Mouse (Mus musculus) CH12F3 (cell line): ENCODE results near the gene Vgll4.

ENCODE experiments used
- in situ Hi-C: fragments of 300-500 bp; cut with MboI; formaldehyde crosslinking; loops from 2 replicates; pipeline ENCODE4 v1.14.3; 2020; ENCODE audit warnings: low sequenced_read_pairs

The Vgll4 gene

DNA sequence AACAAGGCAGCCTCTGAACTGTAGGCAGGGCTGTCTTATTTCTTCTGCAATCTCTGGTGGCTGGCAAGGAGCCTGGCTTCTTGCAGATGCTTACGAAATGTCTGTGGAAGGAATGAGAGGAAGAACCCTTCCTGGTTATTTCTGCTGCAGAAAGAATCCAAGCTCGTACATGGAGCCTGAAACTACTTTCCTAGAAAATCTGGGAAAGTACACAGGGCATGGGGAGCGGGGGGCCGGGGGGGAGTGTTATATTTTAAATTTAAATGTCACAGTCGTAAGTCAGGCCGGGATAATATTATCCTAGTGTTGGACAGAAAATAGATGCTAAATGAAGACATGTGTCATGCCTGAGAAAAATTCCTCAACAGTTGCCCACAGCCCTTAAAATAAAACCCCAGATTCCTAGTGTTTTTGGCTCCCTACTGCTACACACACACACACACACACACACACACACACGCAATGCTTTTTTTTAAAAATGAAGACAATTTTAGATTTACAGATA, 7.2 kb upstream of the Vgll4 start:
- in situ Hi-C loops: no loop called here

DNA sequence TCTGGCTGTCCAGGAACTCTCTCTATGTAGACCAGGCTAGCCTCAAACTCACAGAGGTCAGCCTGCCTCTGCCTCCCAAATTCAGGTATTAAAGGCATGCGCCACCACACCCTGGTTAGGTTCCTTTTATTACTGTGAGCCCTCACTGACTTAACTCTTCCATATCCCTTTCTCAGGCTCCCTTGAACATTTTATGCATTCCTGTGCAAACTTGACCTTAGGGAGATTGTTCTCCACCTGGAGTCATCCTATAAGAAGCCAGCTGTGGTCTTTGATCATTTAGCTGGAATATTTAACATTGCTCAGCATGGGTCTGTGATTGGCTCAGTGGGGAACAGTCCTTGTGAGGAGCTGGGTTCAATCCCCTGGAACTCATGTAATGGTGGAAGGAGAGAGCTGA, 4.5 kb upstream of the Vgll4 start:
- in situ Hi-C loops: no loop called here

DNA sequence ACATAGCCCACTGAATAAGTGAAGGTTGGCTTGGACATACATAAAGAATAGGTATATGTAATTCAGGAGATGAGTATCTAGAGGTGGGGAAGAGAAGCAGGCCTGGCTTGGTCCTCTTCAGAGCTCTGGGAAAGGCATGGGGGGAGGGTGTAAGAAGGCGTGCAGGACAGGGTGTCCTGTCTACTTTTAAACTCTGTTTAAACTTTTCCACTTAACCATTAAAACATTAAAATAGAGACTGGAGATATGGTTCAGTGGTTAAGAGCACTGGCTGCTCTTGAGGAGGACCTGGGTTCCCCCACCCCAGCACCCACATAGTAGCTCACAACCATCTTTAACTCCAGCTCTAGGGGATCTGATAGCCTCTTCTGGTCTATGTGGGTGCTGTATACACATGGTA, 3.2 kb upstream of the Vgll4 start:
- in situ Hi-C loops: no loop called here

DNA sequence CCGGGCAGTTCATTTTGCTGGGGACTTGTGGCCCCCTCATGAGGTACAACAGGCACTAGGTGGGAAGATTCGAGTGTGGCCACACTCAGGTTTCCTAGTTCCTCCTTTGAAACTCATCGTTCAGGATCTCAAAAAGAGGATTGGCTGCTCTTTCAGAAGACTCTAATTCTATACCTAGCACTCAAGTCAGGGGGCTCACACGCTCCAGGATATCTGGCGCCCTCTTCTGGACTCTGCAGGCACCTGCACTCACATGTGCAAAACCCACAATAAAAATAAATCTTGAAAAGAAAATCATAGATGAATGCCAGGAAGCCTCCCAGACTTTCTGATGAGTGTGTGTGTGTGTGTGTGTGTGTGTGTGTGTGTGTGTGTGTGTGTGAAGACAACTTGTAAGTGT, 1.1 kb upstream of the Vgll4 start:
- in situ Hi-C loops: no loop called here

DNA sequence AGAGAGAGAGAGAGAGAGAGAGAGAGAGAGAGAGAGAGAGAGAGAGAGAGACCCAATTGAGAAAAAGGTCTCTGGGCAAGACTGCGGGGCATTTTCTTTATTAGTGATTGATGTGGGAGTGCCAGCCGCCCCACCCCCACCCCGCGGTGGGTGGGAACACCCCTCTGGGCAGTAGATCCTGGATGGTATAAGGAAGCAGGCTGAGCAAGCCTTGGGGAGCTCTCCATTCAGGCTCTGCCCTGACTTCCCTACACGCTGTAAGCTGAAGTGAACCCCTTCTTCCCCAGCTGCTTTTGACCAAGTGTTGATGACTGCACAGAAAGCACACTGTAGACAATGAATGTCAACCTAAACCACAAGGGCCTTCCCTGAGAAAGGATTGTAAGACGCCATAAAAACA, 592 bp upstream of the Vgll4 start:
- in situ Hi-C loops: no loop called here

DNA sequence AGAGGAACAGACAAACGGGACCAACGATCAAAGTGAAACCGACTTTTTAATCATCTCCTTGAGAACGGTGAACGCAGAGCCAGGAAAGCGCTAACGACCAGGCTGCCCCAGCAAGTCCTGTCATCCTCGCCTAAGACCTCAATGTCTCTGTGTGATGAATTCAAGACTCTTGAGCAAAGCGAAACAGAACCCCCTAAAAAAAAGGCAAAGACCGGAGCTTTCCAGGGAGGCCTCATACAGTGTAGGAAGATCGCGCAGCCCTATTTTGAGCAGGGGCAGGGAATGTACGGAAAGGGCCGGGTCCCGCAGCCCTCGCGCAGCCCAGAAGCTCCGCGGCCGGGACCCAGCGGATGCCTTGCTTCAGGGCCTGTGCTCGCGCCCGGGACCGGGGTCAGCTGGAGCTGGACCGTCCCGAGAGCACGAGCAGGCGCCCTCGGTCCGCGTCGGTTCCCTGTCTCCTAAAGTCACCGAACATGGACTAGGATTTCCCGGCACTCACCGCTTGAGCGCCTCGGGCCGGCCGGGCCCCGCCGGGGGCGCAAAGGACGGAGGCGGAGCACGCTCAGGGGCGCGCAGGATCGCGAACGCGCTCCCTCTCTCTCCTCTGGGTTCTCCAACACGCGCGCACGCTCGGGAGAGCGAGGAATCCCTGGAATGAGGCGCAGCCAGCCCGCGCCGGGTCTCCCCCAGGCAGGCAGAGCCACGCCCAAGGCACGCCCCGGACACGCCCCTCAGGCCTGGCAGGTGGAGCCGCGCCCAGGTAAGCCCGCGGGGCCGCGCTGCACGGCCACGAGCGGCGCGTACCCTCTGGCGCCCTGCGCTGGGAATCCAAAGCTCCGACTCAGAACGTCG, 1.2 kb downstream of the Vgll4 start:
- in situ Hi-C loops: no loop called here

DNA sequence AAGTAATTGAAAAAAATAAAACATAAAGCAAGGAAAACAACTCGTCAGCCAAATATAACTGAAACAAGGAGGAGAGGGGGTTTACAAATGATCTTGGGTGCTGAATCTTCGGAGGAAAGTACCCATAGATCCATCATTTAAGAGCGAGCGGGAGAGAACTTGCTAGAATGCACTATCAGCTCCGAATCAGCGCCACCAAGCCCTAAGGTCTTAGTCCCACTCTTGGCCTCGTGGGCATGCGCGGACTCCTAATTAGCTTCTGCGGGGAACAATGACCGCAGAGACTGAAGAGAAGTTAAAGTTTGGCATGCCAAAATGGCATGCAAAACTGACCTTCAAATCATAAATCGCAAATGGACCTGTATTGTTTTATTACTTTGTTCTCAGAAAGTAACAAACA, 2.2 kb downstream of the Vgll4 start:
- in situ Hi-C loops: no loop called here

DNA sequence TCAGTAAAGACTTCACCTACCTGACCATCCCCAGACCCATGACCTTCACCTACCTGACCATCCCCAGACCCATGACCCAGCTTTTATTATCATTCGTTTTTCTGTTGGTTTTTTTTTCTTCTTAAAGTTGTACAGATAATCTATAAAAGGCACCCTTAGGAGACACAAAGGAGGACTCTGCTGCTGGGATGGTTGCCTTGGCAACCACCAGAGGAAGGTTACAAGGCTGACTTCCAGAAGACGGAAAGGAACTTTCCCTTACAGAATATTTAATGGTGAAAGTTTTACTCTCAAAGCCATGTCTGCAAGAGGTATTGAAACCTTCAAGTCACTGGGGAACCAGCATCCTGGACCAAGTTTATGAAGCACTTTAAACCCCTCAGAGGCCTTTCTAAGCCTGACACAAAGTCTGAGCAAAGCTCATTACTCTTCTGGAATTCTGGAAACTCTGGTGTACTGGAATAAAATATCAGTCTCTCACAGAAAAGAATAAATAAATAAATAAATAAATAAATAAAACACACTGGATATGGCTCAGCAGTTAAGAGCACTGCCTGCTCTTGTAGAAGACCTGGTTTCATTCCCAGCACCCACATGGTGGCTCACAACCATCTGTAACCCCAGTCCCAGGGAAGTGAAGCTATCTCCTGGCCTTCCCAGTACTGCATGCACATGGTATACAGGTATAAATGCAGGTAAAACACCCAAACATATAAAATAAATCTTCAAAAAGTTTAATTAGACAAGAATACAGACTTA, 3.2 kb downstream of the Vgll4 start:
- in situ Hi-C loops: no loop called here

DNA sequence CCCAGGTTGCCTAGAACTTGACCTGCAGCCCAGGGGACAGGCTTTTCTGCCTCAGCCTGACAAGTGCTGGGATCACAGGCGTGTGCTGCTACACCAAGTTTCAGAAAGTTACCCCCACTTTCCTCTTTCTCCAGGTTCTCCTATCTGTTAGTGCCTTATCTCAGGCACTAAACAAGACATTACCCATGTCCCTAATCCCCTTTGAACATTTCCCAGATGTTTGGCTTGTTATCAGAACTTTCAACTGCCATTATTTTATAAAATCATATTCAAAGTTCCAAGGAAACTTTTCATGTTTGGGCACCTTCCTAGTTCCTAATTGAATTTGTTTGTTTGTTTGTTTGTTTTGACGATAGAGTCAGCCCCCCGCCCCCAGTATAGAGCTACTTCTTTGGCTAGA, 4.0 kb downstream of the Vgll4 start:
- in situ Hi-C loops: no loop called here

DNA sequence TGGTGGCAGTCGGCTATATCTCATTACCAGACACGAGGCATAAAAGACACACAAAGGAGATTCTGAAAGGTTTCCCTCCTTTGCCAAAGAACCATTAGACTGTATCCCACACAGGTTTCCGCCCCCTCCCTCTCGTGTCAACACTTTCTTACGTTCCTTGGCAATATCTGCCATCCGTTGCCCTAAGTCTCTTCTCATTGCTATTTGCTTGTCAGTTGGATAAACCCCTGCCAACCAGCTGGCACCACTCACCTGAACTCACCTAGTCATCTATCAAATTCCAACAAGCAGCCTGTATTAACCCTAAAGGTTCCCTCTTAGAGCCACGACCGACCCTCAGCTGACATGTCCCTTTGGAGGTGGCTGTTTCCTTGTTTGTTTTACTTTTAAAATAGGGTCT, 4.4 kb downstream of the Vgll4 start:
- in situ Hi-C loops: no loop called here

DNA sequence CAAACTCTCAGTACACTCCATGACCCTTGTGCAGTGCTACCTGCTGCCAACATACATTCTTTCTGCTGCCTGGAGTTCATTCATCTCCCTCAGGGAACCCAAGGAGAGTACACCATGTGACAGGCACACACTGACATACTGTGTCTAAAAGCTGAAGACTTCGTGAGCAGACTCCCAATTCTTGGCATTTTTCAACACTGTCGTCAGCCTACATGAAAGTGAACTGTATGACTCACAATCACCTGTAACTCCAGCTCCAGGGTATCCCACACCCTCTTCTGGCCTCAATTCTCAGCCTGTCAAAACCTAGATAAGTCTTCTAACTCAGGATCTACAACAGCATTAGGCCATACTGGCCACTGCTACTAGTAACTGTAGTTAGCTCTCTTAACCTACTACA, 5.6 kb downstream of the Vgll4 start:
- in situ Hi-C loops: no loop called here

DNA sequence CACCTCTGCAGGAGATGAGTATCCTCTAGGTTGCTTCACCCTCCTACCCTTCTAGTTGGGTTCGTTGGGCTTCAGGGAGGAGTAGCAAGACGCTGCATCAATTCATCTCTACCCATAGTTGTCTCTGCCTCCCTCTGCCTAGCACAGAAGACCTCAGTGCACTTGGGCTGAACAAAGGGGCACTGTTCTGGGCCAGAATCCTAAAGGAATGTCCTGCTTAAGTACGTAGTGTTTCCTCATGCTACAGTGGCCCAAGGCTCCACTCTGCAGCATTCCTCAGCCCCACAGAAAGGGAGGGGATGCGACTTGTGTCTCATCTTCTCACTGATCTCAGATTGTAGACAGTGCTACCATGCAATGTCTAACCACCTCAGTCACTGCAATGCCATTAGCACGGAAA, 6.2 kb downstream of the Vgll4 start:
- in situ Hi-C loops: no loop called here

DNA sequence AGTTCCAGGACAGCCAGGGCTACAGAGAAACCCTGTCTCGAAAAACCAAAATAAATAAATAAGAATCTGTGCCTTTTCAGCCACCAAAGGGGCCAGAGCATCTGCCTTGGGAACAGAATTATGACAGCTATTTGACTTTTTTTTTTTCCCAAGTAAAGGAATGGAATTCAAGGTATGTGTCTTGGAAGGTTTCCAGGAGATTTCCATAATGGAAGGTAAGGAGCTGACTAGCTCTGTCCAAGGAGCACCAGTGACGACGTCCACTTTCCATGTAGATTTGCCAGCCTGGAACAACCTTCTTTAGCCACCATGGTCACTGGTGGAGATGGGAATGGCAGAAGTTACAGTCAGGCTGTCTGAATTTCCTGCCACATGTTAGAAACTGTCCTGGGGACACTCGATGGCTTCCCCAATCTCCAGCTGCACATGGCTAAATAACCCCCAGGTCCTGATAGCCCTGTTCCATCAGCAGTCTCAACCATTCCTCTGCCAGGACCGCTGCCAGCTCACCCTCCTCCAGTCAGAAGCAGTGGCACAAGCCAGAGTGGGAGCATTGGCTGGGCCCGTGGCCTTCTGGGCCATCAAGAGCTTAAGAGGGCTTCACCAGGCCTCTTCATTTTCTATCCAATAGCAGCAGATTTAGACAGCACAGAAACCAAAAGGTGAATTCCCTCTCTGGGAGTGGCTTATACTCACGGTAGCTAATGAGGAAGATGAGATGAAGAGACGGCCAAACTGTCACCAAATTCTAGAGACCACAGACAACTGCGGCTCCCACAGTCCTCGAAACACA, 8.3 kb downstream of the Vgll4 start:
- in situ Hi-C loops: no loop called here

DNA sequence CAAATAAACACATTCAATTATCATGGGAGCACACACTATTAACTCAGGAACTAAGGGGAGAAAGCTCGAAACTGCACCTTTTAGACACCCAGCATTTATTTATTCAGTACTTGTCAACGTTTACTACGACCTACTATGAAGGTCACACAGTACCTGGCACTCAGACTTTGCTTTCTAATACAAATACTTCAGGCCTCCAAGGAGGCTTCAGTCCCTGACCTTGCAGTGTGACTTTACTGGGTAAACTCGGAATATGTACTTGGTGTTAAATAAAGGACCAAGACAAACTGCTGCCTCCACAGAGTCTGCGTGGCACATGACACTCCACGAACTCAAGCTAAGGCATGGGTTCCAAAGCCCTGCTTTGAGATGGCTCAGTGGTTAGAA, 10.8 kb downstream of the Vgll4 start:
- in situ Hi-C loops: no loop called here

DNA sequence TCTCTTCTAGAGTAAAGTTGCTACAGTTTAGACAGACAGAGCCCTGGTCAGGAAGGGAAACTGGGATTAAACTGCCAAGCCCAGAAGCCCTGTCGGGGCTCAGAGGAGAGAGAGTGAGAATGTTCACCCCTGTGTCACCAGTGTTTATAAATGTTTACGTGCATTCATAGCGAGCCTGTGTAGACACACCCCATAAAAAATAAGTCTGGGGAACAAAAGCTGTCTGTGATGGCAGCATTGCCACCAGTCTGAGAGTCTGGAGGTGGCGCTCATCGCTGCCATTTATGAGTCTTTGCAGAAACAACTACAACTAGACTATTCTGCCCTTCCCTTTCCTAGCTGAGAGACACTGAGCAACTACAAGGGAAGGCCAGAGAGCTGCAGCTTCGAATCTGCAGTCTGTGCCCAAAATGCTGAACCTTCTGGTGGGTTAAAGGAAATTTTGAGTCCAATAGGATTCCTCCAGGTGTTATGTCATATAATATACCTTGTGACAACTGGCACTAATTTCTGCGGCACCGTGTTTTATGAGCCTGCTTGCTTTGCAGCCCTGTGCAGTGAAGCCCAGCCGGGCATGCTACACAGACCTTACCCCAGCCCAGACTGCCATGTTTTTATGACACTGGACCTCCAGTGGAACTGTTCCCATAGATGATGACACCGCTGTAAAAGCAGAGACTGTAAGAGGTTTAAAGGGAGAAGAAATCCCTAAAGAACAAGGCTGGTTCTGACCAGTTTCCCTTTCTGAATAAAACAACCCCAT, 11.4 kb downstream of the Vgll4 start:
- in situ Hi-C loops: no loop called here

DNA sequence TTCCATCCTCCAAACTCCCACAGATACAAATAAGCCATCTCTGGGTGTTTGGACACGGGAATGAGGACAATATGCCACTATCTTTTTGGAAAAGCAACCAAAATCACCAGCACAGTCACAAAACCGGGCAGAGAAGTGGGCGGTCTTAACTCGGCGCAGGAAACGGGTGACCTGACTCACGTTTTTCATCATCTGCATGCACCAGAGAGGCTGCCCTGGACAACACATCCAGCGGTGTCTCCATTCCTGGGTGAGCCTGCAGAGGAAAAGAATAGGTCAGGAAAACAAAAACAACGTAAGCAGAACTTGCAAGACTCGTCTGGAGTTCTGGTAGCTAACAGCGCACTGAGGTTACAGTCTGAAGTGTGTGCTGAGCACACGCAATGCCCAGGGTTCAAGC, 12.0 kb downstream of the Vgll4 start:
- in situ Hi-C loops: no loop called here

DNA sequence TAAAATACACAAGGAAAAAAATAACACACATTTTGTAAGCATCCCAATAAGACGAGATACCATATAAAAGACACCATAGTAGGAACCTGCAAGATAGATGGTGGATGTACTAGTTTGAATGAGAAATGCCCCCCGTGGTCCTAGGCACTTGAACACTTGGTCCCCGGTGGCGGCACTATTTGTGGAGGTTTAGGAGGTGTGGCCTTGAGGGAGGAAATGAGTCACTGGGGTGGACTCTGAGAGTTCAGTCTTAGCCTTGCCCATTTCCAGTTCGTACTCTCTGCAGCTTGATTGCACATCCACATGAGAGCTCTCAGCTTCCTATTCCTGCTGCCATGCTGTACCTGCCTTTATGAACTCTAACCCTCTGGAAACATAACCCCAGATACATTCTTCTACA, 15.3 kb downstream of the Vgll4 start:
- in situ Hi-C loops: no loop called here

DNA sequence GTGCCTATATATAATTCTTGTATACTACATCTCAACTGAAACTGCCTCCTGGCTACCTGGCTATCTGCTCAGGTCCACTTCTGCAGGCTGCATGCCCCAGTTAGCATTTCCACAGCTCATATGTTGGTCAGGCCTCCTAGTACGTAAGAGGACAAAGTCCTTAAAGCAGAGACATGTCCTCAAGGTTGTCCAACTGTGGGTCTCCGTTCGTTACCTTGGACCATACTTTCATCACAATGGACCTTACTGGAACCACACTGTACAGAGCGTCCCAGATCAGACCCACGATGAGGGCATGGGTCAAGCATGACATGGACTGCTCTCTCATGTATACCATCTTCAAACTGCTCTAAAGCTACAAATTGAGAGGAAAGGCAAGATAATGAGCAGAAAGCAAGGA, 16.2 kb downstream of the Vgll4 start:
- in situ Hi-C loops: no loop called here

DNA sequence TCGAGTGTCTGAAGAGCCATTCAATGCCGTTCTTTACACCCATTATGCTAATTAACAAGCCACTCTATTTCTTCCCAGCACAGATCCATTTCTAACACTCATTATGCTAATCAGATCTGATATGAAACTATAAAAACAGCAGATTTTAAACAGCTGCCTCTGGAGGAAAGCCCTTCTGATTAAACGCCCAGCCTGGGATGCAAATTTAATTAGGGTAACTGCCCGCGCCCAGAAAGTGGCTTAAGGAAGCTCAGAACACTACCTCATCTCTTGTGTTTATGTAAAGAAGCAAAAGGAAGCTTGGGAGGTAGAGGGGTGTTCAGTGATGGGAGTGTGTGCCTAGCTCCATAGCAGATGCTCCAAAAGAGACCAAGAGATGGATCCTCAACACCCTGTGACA, 17.4 kb downstream of the Vgll4 start:
- in situ Hi-C loops: no loop called here
